Mouse (Mus musculus) mesoderm, embryonic 11.5 days (tissue): ENCODE results near the gene Wars.
"Not testable (repeated sequence)": the region's sequence is repeated elsewhere in the genome, so short reads cannot be mapped to it uniquely, and the experiment has no call there.

Experiments
- DNase-seq: peaks from one replicate; pipeline ENCODE4 v3.0.0-alpha.2; 2012; ENCODE audit warnings: low read depth, low spot score

The Wars gene

DNA sequence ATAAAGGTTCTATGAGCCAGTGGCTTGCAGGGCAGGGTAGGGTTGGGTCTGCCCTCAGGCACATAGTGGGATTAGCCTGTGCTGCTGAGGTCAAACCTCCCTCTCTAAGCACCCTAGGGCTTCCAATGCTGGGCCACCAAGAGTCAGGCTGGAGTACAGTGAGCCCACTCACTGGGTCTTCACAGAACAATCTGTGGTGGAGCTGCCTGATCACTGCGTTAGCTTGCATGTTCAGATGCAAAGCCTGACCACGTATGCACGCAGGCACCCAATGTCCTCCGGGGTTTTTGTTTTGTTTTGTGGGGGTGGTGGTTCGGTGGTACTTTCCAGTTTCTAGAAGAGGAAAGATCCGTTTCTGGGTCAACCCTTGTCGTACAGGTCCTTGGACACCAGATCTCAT is 36.9 kb downstream of the Wars start:
- DNase-seq, result no peak

DNA sequence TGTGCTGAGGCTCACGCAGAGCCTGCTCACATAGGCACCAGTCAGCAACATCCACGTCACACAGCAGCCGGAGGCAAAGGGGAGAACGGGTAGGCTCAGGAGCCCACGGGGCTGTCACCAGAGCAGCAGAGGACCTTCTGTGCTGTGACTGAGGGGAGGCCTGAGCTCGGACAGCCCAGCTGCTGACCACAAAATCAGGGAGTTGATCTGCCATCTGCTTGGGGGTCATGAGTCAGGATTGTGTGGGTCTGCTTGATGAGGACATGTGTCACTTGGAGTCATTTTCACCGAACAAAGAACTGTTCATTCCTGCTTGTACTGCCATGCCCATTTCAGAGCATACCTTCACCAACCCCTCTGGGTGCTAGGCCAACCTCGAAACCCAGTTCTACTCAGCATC is 37.8 kb downstream of the Wars start:
- no peak for DNase-seq

DNA sequence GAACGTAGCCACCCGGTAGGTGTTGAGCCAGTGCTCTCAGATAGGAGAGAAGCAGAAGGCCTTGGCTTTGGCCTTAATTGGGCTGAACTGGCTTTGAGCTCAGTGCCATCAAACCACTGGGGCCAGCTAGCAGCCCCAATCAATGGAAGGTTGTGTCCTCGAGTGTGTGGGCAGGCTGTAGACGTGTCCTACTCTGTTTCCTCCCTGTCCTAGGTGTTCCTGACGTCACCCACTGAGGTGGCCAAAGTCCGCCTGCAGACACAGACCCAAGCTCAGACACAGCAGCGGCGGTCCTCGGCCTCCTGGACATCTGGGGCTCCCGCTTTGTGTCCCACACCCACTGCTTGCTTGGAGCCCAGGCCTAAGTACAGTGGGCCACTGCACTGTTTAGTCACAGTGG is 38.9 kb downstream of the Wars start:
- DNase-seq, result no peak

DNA sequence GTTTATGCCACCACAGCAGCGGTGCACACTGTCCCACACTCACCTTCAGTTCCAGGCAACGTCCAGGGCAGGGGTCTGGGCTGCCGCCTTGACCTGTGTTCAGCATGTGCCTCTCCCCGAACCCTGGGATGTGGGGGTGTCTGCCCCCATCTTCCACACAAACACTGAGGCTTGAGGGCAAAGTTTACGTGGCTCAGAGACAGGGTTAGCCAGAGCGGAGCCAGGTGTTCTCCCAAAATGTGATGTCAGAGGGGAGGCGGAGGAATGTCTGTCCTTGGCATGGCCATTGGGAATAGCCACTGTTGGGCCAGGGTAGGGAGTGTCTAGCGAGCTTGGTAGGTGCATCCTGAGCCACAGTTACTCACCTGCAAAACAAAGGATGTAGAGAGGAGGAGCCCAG is 41.2 kb downstream of the Wars start:
- DNase-seq, result no peak

DNA sequence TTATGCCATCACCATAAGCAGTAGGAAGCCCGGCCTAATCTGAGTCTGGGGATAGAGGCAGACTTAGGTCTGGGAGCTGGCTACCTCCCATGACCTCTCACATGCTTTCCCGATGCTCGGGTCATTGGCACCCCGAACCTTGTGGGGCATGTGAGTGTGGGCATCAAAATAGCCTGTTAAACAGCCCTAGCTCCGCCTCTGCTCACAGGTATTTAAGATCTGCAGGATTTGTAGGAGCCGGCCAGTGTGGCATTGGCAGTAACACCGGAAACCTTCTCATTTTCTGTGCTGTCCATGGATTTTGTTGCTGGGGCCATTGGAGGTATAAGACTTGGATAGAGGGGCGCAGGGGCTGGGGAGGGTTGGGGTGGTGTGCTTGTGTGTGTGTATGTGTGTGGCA is 43.1 kb downstream of the Wars start:
- DNase-seq, result no peak

DNA sequence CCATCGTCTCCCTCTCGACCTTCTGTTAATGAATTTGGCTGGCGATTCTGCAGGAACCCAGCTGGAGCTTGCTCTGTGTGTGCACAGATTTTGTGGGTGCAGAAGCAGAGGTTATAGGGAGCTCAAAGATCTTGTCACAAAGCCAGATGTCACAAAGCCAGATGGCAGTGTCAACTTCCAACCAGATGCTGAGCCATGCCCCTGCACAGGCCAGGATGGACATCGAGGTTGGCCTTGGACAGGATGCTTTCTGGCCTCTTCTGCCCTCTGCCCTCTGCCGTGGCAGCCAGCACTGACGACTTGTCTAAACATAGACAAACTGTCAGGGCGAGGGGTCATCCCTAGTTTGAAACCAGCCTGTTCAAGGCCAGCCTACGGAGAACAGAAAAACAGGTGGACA is 43.8 kb downstream of the Wars start:
- DNase-seq, result no peak

DNA sequence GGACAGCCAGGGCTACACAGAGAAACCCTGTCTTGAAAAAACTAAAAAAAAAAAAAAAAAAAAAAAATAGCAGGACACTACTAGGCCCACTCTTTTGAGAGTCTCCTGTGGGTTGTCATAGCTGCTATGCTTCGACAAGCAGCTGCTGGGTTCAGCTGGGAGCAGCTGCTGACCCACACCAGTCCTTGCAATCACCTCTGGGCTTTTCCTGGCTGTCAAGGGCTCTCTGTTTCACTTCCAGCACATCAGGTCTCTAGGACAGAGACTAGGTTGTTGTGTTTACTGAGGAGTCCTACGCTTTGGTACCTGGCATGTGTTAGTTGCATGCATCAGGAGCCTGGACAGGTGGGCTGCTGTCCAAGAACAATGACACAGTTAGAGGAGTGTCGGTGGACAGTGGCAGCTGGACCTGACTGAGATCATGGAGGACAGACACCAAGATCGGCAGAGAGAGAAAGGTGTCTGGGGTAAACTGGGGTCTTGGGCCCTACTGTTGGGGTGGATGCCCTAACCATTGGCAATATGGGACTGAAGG is 44.4 kb downstream of the Wars start:
- DNase-seq, result no peak

DNA sequence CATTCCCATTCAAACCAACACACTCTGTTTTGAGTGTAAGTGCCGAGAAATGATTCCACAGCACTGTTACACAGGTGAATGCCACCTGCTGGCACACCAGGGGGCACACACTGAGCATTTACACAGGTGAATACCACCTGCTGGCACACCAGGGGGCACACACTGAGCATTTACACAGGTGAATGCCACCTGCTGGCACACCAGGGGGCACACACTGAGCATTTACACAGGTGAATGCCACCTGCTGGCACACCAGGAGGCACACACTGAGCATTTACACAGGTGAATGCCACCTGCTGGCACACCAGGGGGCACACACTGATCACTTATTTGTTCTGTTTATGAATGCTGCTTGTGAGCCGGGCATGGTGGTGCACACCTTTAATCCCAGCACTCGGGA is 45.9 kb downstream of the Wars start:
- not testable (repeated sequence) for DNase-seq

DNA sequence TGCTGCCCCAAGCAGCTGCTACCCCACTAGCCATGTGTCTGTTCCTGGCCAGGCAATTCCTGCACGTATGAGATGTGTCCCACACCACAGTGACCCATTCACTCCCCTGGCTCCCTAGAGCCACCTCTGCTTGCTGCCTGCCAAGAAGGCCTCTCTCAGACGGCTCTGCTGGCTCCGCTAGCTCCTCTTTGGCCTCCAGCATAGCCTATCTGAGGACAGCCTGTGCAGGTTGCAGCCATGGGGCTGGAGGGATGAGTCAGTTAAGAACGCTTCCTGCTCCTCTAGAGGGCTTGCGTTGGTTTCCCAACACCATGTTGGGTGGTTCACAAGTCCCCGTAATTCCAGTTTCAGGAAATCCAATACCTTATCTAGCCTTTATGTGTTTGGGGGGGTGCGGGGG is 51.3 kb downstream of the Wars start:
- DNase-seq, result no peak

DNA sequence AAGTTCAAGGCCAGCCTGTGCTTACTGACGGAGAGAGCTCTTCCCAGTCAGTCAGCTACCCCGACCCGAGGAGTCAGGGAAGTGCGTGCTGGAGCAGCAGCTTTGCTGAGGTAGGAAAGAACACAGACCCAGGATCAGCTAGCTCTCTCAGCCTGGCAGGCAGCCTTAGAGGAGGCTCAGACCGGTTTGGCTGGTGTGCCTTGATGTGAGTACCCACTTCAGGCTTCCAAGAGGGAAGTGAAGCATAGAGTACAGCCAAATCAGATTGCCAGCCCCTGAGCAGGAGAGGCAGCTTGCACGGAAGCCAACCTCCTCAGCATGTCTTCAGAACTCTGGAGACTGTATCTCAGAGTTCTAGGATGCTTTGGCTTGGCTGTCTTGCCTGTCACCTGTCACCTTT is 52.8 kb downstream of the Wars start:
- no peak for DNase-seq

DNA sequence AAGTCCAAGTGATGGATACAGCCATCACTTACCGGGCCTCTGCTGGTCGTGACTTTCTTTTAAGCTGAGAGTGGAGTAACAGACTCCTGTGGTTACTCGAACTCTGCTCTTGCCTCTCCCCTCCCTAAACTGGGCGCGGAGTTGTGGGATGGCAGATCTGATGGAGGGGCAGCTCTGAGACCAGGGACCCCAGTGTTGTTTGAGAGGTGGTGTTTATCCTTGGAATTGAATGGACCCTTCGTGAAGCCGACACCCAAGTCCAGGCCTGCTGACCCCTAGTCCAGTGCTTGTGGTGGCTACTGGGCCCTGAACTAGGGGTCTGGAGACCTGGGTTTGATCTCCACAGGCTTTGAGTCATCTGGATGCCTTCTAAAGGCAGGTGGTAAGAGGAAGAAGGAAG is 57.3 kb downstream of the Wars start:
- no peak for DNase-seq

DNA sequence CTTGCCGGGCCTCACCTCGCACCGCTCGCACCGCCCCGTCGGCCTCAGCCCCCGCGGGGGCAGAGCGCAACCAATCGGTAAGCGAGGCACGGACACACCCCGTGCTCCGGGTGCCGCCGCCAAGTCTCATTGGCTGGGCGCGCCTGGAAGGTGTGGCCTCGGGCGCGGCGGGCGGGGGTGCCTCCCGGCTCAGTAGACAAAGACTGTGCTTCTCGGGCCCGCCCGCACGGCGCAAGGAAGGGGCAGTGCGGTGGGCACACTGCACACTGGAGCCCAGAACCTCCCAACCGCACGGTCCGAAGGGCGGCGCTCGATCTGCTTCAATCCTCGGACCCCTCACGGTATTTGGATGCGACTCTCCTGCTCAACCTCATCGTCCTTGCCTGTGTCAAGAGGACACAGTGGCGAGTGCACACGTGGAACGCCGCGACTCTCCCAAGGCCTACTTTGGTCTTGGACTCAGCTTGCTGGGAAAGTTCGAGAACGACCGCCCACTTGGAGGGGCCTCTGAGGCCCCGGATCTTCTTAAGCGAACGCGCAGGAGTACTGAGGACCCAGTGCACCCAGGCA is 58.0 kb downstream of the Wars start, which contains the start of the genes Slc25a29 and Slc25a47:
TSS of gene Slc25a29 (minus strand) at position 44 of the 570 bp plus-strand sequence.
TSS of gene Slc25a47 (plus strand) at position 207 of the 570 bp plus-strand sequence.
- peak; percentile 95 for DNase-seq

DNA sequence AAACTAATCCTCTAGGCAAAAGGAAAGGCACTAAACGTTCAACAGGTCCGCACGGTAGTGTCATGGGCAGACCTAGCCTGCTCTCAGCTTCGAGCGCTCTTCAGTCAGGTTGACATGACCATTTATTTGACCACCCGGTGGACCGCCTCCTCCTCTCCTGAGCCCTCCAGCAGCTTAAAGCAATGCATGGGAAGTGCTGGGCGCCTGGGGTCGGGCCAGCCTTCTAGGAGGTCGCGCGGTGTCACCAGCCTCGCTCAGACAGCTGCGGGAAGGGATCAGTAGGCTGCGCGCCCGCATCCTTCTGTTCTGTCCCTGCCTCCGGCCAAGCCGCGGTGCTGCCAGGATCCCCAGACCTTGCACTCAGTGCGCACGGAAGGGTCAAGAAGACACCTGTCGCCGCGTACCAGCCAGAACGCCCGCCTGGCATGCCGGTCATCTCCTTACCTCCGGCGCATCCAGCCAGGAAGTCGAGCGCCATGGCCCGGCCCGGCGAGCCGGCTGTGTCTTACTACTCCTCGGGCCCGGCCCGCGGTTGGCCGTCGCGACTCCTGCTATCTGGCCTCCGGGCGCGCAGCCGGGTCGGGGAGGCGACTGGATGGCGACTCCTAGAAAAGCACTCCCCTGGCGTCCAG is 58.6 kb downstream of the Wars start:
- no peak for DNase-seq

DNA sequence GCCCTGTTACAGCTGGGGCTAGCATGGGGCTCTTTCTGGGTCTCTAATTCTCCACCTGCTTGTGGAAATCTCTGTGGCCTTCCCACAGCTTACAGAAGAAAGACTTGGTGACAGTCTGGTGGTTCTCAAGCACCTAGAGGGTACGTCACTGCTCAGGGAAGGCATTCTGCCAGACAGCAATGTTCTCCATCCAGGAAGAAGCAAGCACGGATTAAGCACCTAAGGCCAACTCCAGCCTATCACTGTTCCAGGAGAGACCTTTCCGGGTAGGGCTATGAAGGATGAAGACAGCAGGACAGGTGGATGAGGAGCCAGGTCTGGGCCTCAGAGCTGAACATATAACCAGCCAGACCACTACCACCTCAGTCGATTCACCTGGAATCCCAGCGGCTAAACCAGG is 59.2 kb downstream of the Wars start:
- no peak for DNase-seq

DNA sequence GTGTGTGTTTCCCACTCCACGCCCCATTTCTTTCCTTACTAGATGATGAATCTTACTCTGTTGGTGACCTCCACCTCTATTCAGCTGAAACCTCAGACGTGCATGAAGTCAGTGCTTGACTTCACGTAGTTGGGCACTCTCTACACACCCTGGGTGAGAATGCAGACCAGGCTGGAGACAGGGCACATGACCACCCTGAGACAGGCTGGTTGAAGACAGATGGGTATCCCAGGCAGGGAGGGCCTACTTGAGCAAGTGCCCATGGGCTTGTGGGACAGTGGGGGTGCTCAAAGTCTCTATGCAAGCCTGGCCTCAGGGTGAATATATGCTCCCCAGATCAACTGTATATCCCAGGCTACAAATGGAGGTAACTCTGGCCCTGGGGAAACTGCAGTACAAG is 59.6 kb downstream of the Wars start:
- DNase-seq, result no peak

DNA sequence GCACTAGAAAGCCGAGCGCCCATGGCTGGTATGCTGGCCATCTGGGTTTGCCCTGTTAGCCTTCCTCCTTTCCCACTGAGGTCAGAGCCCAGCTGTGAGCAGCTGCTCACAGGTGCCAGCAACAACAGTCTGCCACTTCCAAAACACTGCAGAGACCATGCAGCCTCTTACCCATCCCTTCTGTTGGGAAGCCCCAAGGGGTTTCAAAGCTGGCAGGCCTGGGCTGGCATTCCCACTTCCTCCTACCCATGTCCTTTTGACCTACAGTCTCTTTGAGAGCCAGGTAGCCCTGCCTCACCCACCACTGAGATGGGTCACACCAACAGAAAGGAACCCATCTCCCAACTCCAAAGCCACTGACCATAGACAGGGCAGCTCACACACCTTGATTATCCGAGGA is 60.6 kb downstream of the Wars start:
- no peak for DNase-seq

DNA sequence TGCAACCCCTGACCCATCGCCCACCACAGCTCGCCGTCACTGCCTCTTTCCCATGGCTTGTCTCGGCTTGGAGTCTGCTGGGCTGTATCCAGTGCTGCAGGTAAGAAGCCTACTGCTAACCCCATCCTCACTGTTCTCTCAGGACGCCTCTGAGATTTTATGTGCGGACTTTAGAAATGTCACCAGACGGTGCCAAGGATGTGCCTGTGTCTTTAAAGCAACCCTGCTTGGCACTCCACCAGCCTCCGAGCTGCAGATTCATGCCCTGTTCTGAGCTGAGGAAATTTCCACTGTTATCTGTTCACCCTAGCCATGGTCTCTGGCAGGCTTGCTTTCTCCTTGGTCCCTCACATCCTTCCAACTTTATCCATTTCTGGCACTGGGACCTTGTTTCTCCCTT is 61.1 kb downstream of the Wars start:
- no peak for DNase-seq

DNA sequence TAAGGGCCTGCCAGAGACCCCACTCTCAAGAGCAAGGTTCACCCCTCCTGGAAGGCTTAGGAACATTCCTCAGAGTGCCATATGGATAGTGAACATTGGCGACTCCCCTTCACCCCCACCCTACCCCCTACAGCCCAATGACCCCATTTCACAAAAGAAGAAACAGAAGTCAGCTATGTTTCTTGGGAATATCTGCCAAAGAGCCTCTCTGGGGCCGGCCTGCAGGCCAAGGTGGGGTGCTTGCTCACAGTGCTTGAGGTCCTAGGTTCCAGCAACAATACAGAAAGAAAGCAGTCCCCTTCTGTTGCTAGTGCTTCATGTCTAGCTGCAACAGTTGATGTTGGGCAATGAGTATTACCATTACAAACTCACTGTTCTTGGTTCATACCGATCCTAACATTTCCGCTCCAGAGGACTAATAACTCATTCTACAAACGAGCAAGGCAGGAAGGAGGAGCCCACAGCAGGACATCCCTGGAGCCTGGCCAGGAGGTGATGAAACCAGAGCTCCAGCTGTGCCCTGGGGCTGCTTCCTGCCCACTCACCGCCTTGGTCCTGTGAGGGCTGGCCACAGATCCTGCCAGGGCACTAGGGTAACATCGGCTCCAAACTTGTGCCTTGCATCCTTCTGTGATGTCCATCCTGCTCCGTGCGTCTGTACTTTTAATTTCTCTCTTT is 61.9 kb downstream of the Wars start:
- DNase-seq, result no peak

DNA sequence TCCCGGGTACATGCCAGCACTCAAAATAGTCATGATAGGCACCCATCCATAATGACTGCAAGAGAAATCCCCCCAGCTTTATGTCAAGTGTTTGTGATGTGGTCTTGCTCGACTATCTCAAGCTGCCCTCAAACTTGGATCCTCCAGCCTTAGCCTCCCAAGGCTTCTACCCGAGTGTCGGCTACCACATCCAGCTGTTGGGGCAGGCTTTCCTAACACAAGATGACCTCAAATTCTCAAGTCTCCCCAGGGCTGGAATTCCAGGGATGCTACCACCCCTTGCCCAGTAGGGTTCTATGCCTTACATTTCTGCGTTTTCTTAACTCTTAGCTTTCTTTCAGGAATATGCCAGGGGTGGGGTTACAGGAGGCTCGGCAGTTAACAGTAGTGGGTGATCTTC is 63.6 kb downstream of the Wars start:
- no peak for DNase-seq

DNA sequence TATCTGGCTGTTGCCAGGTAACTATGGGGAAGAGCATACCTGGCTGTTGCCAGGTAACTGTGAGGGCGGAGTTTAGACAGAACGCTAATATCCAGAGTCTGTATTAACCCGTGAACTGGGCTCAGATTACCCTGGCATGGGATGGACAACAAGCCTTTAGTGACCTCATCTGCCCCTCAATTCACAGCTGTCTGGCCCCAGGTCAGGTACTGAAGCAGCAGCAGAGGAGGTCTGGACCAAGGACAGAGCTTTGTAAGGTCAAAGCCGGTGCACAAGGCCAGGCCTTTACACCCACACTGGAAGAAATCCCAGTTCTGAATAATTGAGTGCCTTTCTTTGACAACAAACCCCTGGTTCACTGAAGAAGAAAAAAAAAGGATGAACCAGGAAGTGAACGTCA is 64.3 kb downstream of the Wars start:
- DNase-seq, result no peak

DNA sequence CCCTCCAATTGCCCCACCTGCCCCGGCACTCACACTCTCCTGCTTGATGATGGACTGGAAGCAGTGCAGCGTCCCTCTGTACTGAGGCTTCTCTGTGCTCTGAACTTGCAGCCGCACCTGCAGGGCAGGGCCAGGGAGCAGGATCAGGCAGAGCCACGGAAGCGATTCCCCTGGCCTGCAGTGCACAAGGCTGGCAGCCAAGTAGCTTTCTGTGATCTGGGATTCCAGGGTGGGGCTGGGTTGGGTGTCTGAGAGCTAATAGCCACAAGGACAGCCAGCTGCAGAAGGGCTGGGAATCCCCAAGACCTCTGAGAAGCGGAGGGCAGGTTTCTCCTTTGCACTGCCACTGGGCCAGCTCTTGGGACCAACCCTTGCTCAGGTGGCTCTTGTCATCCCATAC is 66.3 kb downstream of the Wars start:
- DNase-seq, result no peak

DNA sequence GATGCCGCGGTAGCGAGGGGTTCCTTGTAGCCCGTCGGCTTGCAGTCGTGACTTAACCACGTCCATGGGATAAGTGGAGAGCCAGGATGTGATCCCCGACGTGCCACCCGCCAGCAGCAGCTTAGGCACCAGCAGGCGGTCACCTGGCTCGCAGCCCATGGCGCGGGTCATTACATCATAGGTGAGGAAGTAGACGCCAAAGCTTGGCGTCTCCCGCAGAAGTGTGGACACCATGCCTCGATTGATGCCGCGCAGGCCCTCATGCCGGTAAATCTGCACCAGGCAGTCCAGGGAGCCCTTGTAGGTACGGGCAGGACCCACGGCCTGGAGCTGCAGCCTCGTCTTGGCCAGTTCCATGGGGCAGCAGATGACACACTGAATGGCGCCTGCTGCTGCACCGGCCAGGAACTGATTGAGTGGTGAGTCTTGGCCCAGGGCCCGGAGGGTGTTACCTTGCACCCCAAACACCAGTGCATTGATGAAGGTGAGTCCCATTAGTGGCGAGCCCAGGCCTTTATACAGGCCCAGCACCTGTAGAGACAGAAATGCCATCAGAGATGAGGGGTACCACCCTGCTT is 66.9 kb downstream of the Wars start:
- DNase-seq, result no peak
